Mouse (Mus musculus): ENCODE data around the gene Gpr87.

DNA sequence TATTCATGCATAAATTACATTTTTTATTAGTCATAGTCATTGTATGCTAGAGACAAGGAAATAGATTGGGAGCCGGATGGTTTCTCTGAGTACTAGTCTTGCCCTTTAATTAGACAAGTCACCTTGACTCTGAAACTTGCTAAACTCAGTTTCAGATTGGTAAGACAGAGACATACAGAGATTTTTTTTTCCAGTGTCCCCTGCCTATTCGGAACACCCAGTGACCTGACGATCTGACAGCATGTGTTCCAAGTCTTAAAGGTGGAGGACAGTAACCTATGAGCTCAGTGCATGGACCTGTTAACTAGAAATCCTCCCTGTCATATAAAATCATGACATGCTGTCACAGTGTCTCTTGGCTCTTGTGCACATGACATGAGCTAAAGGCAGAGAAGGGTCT, 65.4 kb downstream of the Gpr87 start:
- no peak for TF ChIP-seq EP300 (IDR thresholded peaks at IDR 0.05; ENCODE audit: insufficient read depth, low read depth, low read length)
- no peak for TF ChIP-seq CTCF (IDR thresholded peaks at IDR 0.05)

All from heart, adult 2 months (tissue).